8 mouse cellular contexts compared by ENCODE assay signal in the genomic region with DNA sequence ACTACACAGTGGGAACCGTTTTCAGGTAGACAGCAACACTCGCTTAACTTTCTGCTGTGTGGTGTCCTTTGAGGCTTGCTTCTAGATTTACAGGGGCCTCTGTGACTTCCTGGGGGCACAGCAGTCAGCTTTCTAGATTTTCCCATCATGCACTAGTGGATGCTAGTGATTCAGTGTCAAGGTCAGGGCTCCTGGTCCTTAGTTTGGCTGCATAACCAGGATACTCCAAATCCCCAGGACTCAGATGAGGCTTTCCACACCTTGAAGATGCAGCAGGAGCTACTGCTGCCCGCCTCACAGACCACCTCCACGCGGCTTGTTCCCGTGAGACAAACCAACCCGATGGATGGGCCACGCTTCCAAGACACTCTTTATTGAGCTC. TPM values are rescaled to one million over a fixed set of nuclear protein-coding genes. Genes with fewer than 3 reads are reported as not detected.
DNase-seq lines count a peak whose midpoint lies in the region; ATAC-seq lines count a peak whose summit lies in the region.

No protein-coding gene starts in this region.

- no peaks in the 10 kb centered on the region for H3K9me3 ChIP-seq in heart, embryonic 16.5 days (replicated peaks; ENCODE audit: control insufficient read depth, low read length)
- H3K9me3 ChIP-seq in heart, embryonic 10.5 days: no peaks in the 10 kb centered on the region
- H3K9me3 ChIP-seq in forebrain, embryonic 13.5 days (replicated peaks): no peaks in the 10 kb centered on the region

- intact Hi-C loops in left cerebral cortex, postnatal 36 days (cut with DNase I): no loop called here

- no peak for DNase-seq in heart, embryonic 10.5 days (ENCODE audit: low spot score)
- peak; percentile 43 for DNase-seq in ES-CJ7 (ENCODE audit: low read depth, low spot score)
- peak; percentile 27 for DNase-seq in mesoderm, embryonic 11.5 days (ENCODE audit: low read depth, low spot score)
- no peak for DNase-seq in layer of hippocampus, postnatal 36 days
- no peak for DNase-seq in layer of hippocampus, postnatal 25 days (ENCODE audit: extremely low spot score in 1 of 2, low spot score in 1 of 2)
- no peak for DNase-seq in left cerebral cortex, postnatal 36 days (ENCODE audit: low spot score in 2 of 2)

- H3K9ac ChIP-seq in heart, embryonic 16.5 days (ENCODE audit: low read length): no peak overlapping the region
- no peak overlapping the region for H3K9ac ChIP-seq in forebrain, embryonic 13.5 days

- no peaks in the 10 kb centered on the region for H3K27me3 ChIP-seq in heart, embryonic 16.5 days (ENCODE audit: control insufficient read depth, insufficient read depth, low read length)
- no peaks in the 10 kb centered on the region for H3K27me3 ChIP-seq in heart, embryonic 10.5 days (ENCODE audit: insufficient read depth, poor library complexity, severe bottlenecking)
- H3K27me3 ChIP-seq in forebrain, embryonic 13.5 days: no peaks in the 10 kb centered on the region

- peak overlapping the region; percentile 43; the same call in 1 of the 2 replicates for H3K4me2 ChIP-seq in heart, embryonic 16.5 days (ENCODE audit: low read depth, low read length)
- peak overlapping the region; percentile 42 for H3K4me2 ChIP-seq in forebrain, embryonic 13.5 days

- H3K4me3 ChIP-seq in heart, embryonic 16.5 days (ENCODE audit: low read length): no peak overlapping the region
- H3K4me3 ChIP-seq in heart, embryonic 10.5 days: no peak overlapping the region
- peak overlapping the region; percentile 10; the same call in 1 of the 2 replicates for H3K4me3 ChIP-seq in forebrain, embryonic 13.5 days

- no peaks in the 10 kb centered on the region for H3K36me3 ChIP-seq in heart, embryonic 16.5 days (ENCODE audit: control insufficient read depth, insufficient read depth)
- H3K36me3 ChIP-seq in heart, embryonic 10.5 days: no peaks in the 10 kb centered on the region
- H3K36me3 ChIP-seq in forebrain, embryonic 13.5 days (ENCODE audit: poor library complexity, severe bottlenecking): no peaks in the 10 kb centered on the region

- no peak overlapping the region for H3K27ac ChIP-seq in heart, embryonic 16.5 days (ENCODE audit: low read length)
- no peak overlapping the region for H3K27ac ChIP-seq in heart, embryonic 10.5 days
- H3K27ac ChIP-seq in forebrain, embryonic 13.5 days: no peak overlapping the region

- 64% methylated on average over 8 of the region's 8 CpGs for WGBS in heart, embryonic 16.5 days
- 64% methylated on average over 8 of the region's 8 CpGs for WGBS in heart, embryonic 10.5 days
- 69% methylated on average over 8 of the region's 8 CpGs for WGBS in forebrain, embryonic 13.5 days

- H3K4me1 ChIP-seq in heart, embryonic 16.5 days (ENCODE audit: control insufficient read depth, insufficient read depth, low read length): peaks cover 3% of the 10 kb centered on the region; the same call in 1 of the 2 replicates
- peaks cover 22% of the 10 kb centered on the region for H3K4me1 ChIP-seq in heart, embryonic 10.5 days
- H3K4me1 ChIP-seq in forebrain, embryonic 13.5 days: 0 out of 2 replicates have a peak, but pooled peaks cover 3% of the 10 kb centered on the region

- ATAC-seq in heart, embryonic 16.5 days (replicated peaks; ENCODE audit: extremely low read depth, insufficient read depth, low FRiP score): no peak
- ATAC-seq in forebrain, embryonic 13.5 days: no peak

RNA-seq across cellular contexts. Expression of gene Chaf1b, which starts 35.0 kb away (rescaled TPM):
- polyA plus RNA-seq in heart, embryonic 16.5 days (2015; fragmentation: Nextera tagmentation; extraction: Ambion mirVana): 36.6 and 40.8 TPM in 2 replicates
- polyA plus RNA-seq in heart, embryonic 10.5 days (2016; fragmentation: Nextera tagmentation; extraction: Ambion mirVana): 70.5 and 89.2 TPM in 2 replicates
- polyA plus RNA-seq in forebrain, embryonic 13.5 days (2015; fragmentation: Nextera tagmentation; extraction: Ambion mirVana): 70.0 and 74.4 TPM in 2 replicates
- total RNA-seq in layer of hippocampus, postnatal 36 days (2021): under 1 TPM; 0.47 to 0.53 TPM
- total RNA-seq in layer of hippocampus, postnatal 25 days (2021): 1 to 10 TPM; 1.8 to 2.2 TPM
- total RNA-seq in left cerebral cortex, postnatal 36 days (2021): 1 to 10 TPM in 1 of 2 experiments, under 1 TPM in 1; 0.84 to 1.6 TPM

Comparison
In these comparisons a context has a peak if more than half of its experiments do, and no peak if none do; other contexts are left out.
1. DNase-seq: peak in ES-CJ7 (single experiment) and mesoderm, embryonic 11.5 days (single experiment); none in heart, embryonic 10.5 days (single experiment), layer of hippocampus, postnatal 36 days (0 of 2), layer of hippocampus, postnatal 25 days (0 of 2) and left cerebral cortex, postnatal 36 days (0 of 2).